Mouse (Mus musculus) kidney, adult 2 months (tissue): ENCODE results near the gene Got1. TPM values are rescaled to one million over a fixed set of nuclear protein-coding genes. Genes with fewer than 3 reads are reported as not detected.

Experiments used
- DNase-seq: peaks from one replicate; pipeline ENCODE4 v3.0.0; 2021
- H3K27ac ChIP-seq: fragments of 200-500 bp; 2 replicates; pipeline ENCODE4 v1.5.1; 2012; ENCODE audit warnings: low read depth, low read length, control low read depth, inconsistent platforms; ENCODE audit not compliant: insufficient read depth
- H3K27me3 ChIP-seq: fragments of 200-500 bp; replicated peaks from 2 replicates; pipeline ENCODE4 v1.6.1; 2012; ENCODE audit warnings: mild to moderate bottlenecking, moderate library complexity, low read length, inconsistent platforms; ENCODE audit not compliant: control insufficient read depth, insufficient read depth
- H3K36me3 ChIP-seq: fragments of 200-500 bp; 2 replicates; pipeline ENCODE4 v1.6.1; 2012; ENCODE audit warnings: mild to moderate bottlenecking, moderate library complexity, low read length, inconsistent platforms; ENCODE audit not compliant: control insufficient read depth, insufficient read depth
- H3K4me1 ChIP-seq: fragments of 200-500 bp; 2 replicates; pipeline ENCODE4 v1.6.1; 2011; ENCODE audit warnings: low read length; ENCODE audit not compliant: control insufficient read depth, insufficient read depth
- H3K4me3 ChIP-seq: fragments of 200-500 bp; 2 replicates; pipeline ENCODE4 v1.5.1; 2011; ENCODE audit warnings: mild to moderate bottlenecking, low read depth, low read length, control low read depth; ENCODE audit not compliant: insufficient read depth
- CTCF ChIP-seq: fragments of 200-500 bp; conservative IDR thresholded peaks from 2 replicates; pipeline ENCODE4 v1.5.1; 2011; ENCODE audit warnings: low read depth, mild to moderate bottlenecking, control low read depth, low read length, moderate library complexity, mixed read lengths; ENCODE audit not compliant: insufficient read depth, insufficient read length
- POLR2A ChIP-seq: fragments of 200-500 bp; IDR thresholded peaks from one replicate; pipeline ENCODE4 v1.6.1; 2011; ENCODE audit warnings: low read depth, low read length, control low read depth
- WGBS: fragments of 180-500 bp; shearing (Covaris S2); methylation state at CpG from one replicate; pipeline ENCODE4 v1.1.7; 2018; 5-methylcytosine and 5-hydroxymethylcytosine counted together
- polyA plus RNA-seq: library from polyadenylated mRNA; depleted of rRNA; stranded (reverse); fragments of >200 nt; gene quantifications from 2 replicates; pipeline ENCODE4 v1.2.3, GENCODE M21; 2012

Got1 gene
- polyA plus RNA-seq, 1 experiment, result 118 TPM

DNA sequence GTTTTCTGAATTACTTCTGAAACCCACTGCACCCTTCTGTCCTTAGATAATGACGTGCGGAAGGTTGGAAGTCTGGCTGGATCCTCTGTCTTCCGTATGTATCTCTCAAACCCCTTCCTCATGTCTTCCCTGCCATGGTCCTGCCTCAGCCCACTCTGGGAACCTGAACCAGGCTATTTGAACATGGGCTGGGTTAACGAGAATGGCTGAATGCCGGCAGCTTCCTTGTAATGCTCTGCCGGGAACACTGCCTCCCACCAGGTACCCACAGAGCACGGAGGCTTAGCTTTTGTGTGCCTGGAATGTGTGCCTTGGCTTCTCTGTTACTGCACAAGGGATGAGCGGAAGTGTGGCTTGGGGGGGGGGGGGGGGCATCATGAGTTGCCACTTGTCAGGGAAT is 52.1 kb downstream of the Got1 start:
- no peak for DNase-seq
- peaks cover 7% of the 10 kb centered on the region; the same call in 1 of the 2 replicates for H3K4me1 ChIP-seq
- no peak overlapping the region for H3K27ac ChIP-seq
- H3K27me3 ChIP-seq, result no peaks in the 10 kb centered on the region
- peaks cover 1% of the 10 kb centered on the region; the same call in 1 of the 2 replicates for H3K36me3 ChIP-seq
- 79% methylated on average over 8 of the region's 8 CpGs for WGBS
- H3K4me3 ChIP-seq, result no peak overlapping the region
- TF ChIP-seq CTCF (no peak), POLR2A (no peak)

GRCm38 (mm10) chr19:43469333-43469732 is 55.1 kb downstream of the Got1 start:
- TF ChIP-seq POLR2A (no peak), CTCF (no peak)
- DNase-seq, result no peak
- no peak overlapping the region for H3K27ac ChIP-seq
- WGBS, result 73% methylated on average over 7 of the region's 7 CpGs
- H3K27me3 ChIP-seq, result no peaks in the 10 kb centered on the region
- H3K4me3 ChIP-seq, result no peak overlapping the region
- H3K36me3 ChIP-seq, result peaks cover 1% of the 10 kb centered on the region; the same call in 1 of the 2 replicates
- peaks cover 2% of the 10 kb centered on the region; the same call in 1 of the 2 replicates for H3K4me1 ChIP-seq

GRCm38 (mm10) chr19:43467927-43468685 is 56.3 kb downstream of the Got1 start:
- peaks cover 9% of the 10 kb centered on the region; the same call in 1 of the 2 replicates for H3K4me1 ChIP-seq
- no peak overlapping the region for H3K27ac ChIP-seq
- H3K27me3 ChIP-seq, result no peaks in the 10 kb centered on the region
- H3K36me3 ChIP-seq, result peaks cover 1% of the 10 kb centered on the region; the same call in 1 of the 2 replicates
- no peak overlapping the region for H3K4me3 ChIP-seq
- no peak for TF ChIP-seq CTCF
- no peak for TF ChIP-seq POLR2A
- DNase-seq, result no peak
- WGBS, result 89% methylated on average over 12 of the region's 12 CpGs

- DNase-seq, result no peak
Observed at GRCm38 (mm10) chr19:43465601-43466255, 58.7 kb downstream of the Got1 start.

GRCm38 (mm10) chr19:43465076-43465475 is 59.3 kb downstream of the Got1 start:
- 90% methylated on average over 11 of the region's 11 CpGs for WGBS
- DNase-seq, result no peak
- no peak overlapping the region for H3K27ac ChIP-seq
- H3K27me3 ChIP-seq, result no peaks in the 10 kb centered on the region
- H3K4me3 ChIP-seq, result no peak overlapping the region
- TF ChIP-seq POLR2A, result no peak
- TF ChIP-seq CTCF, result no peak
- no peaks in the 10 kb centered on the region for H3K36me3 ChIP-seq
- peaks cover 10% of the 10 kb centered on the region; the same call in 1 of the 2 replicates for H3K4me1 ChIP-seq

More at GRCm38 (mm10) chr19:43465601-43466255, 58.7 kb downstream of the Got1 start:
- no peak overlapping the region for H3K4me3 ChIP-seq
- H3K36me3 ChIP-seq, result 0 out of 2 replicates have a peak, but pooled peaks cover 1% of the 10 kb centered on the region
- peaks cover 10% of the 10 kb centered on the region; the same call in 1 of the 2 replicates for H3K4me1 ChIP-seq
- WGBS, result 94% methylated on average over 14 of the region's 14 CpGs
- no peak overlapping the region for H3K27ac ChIP-seq
- TF ChIP-seq CTCF, result no peak
- no peak for TF ChIP-seq POLR2A
- H3K27me3 ChIP-seq, result no peaks in the 10 kb centered on the region

DNA sequence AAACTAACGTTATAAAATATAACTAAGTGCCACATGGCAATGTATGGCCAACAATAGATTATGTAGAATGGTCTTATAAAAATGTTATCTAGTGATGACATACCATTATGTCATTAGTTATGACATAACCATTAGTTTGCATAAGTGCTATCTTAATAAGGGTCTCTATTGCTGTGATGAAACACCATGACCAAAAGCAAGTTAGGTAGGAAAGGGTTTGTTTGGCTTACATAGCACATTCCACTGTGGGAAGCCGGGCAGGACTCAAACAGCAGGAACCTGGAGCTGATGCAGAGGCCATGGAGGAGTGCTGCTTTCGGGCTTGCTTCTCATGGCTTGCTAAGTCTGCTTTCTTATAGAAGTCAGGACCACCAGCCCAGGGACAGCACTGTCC is 60.1 kb downstream of the Got1 start:
- no peak overlapping the region for H3K4me3 ChIP-seq
- no peaks in the 10 kb centered on the region for H3K36me3 ChIP-seq
- H3K27me3 ChIP-seq, result no peaks in the 10 kb centered on the region
- DNase-seq, result peak; percentile 45
- 27% methylated on average over 3 of the region's 3 CpGs for WGBS
- H3K27ac ChIP-seq, result peak overlapping the region; percentile 99
- TF ChIP-seq POLR2A (no peak), CTCF (no peak)
- H3K4me1 ChIP-seq, result peaks cover 10% of the 10 kb centered on the region; the same call in 1 of the 2 replicates

DNA sequence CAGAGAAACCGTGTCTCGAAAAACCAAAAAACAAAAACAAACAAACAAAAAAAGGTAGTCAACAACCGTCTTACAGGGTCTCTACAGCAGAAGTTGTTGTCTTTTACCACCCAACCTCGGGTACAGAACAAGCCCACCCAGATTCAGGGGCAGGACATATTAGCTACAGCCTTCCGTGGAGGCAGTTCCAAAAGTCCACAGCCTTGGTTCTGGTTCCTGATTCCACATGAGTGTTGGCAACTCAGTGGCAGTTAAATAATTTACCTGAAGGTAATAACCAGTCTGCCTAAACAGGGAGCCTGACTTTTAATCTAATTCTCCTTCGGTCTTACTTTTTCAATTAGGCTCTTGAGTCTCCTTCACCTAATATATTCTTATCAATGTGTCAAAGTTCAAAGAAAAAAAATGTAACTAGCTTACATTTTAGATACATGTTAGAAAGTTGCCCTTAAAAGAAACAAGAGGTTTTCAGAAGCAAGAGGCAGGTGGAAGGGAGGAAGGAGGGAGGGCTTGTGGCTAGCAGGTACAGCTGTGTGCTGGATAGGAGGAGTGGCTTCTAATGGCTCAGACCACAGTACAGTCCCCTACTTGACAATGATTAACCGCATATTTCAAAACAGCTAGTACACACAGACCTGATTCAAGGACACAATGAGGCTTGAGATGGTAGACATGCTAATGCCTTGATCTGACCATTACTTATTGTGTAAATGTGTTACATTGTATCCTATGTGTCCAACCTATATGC is 60.7 kb downstream of the Got1 start:
- peak; percentile 93 for DNase-seq
- peaks cover 10% of the 10 kb centered on the region; the same call in 1 of the 2 replicates for H3K4me1 ChIP-seq
- peak overlapping the region; percentile 99 for H3K27ac ChIP-seq
- whole genome bisulfite sequencing, result 43% methylated on average over 7 of the region's 7 CpGs
- no peak overlapping the region for H3K4me3 ChIP-seq
- no peaks in the 10 kb centered on the region for H3K27me3 ChIP-seq
- no peaks in the 10 kb centered on the region for H3K36me3 ChIP-seq
- TF ChIP-seq POLR2A (no peak), CTCF (no peak)
